Mouse (Mus musculus) heart, postnatal 0 days (tissue): ENCODE data around the gene Cfl2. TPM values are rescaled to one million over a fixed set of nuclear protein-coding genes. Genes with fewer than 3 reads are reported as not detected.

Experiments used
- ATAC-seq: fragments of 200-750 bp; cut with Nextera tagmentation; 2 replicates; pipeline ENCODE4 v1.8.0; 2017; ENCODE audit warnings: low read depth, moderate number of reproducible peaks, moderate library complexity; ENCODE audit not compliant: insufficient read depth
- DNase-seq: peaks from one replicate; pipeline ENCODE4 v3.0.0-alpha.2; 2016; ENCODE audit warnings: low spot score
- H3K27ac ChIP-seq: fragments of 300-500 bp; sonication (generic); 2 replicates; pipeline ENCODE4 v1.5.1; 2014; ENCODE audit warnings: low read depth, mild to moderate bottlenecking
- H3K27me3 ChIP-seq: fragments of 300-500 bp; sonication (generic); 2 replicates; pipeline ENCODE4 v1.6.1; 2014; ENCODE audit warnings: low read length, mixed read lengths; ENCODE audit not compliant: control insufficient read depth, insufficient read depth
- H3K36me3 ChIP-seq: fragments of 300-500 bp; sonication (generic); replicated peaks from 2 replicates; pipeline ENCODE4 v1.6.1; 2014; ENCODE audit warnings: low read length, mixed read lengths; ENCODE audit not compliant: control insufficient read depth, insufficient read depth
- H3K4me1 ChIP-seq: fragments of 300-500 bp; sonication (generic); 2 replicates; pipeline ENCODE4 v1.6.1; 2014; ENCODE audit warnings: antibody characterized with exemption; ENCODE audit not compliant: control insufficient read depth, insufficient read depth
- H3K4me2 ChIP-seq: fragments of 300-500 bp; sonication (generic); 2 replicates; pipeline ENCODE4 v1.6.1; 2014; ENCODE audit warnings: low read depth, mild to moderate bottlenecking, low read length, moderate library complexity
- H3K4me3 ChIP-seq: fragments of 300-500 bp; sonication (generic); 2 replicates; pipeline ENCODE4 v1.5.1; 2014; ENCODE audit warnings: low read depth, low read length
- H3K9ac ChIP-seq: fragments of 300-500 bp; sonication (generic); replicated peaks from 2 replicates; pipeline ENCODE4 v1.6.1; 2014; ENCODE audit warnings: low read depth, low read length, mixed read lengths
- H3K9me3 ChIP-seq: fragments of 300-500 bp; sonication (generic); replicated peaks from 2 replicates; pipeline ENCODE4 v1.6.1; 2016; ENCODE audit warnings: low read length; ENCODE audit not compliant: control insufficient read depth
- CTCF ChIP-seq: IDR thresholded peaks from 2 replicates; pipeline ENCODE4 v1.5.1; 2016; ENCODE audit warnings: antibody characterized with exemption, control low read depth, low read depth
- EP300 ChIP-seq: IDR thresholded peaks from 2 replicates; pipeline ENCODE4 v1.6.1; 2016; ENCODE audit warnings: antibody characterized with exemption, low read depth
- WGBS: fragments of 180-500 bp; shearing (Covaris S2); extraction: QIAGEN DNeasy Blood & Tissue Kit; methylation state at CpG from one replicate; pipeline ENCODE4 v1.1.7; 2014; 5-methylcytosine and 5-hydroxymethylcytosine counted together
- polyA plus RNA-seq: library from polyadenylated mRNA; unstranded; fragments of >200 nt; fragmentation: Nextera tagmentation; extraction: Ambion mirVana; gene quantifications from 2 replicates; pipeline ENCODE4 v1.2.1, GENCODE M21; 2015
- total RNA-seq: library from RNA; depleted of rRNA; stranded (reverse); fragments of >200 nt; gene quantifications from 2 replicates; pipeline ENCODE4 v1.2.3, GENCODE M21; 2014; ENCODE audit warnings: low replicate concordance

The Cfl2 gene
- total and polyA plus RNA-seq, 2 experiments from 2014 or later, result 487 to 555 TPM

DNA sequence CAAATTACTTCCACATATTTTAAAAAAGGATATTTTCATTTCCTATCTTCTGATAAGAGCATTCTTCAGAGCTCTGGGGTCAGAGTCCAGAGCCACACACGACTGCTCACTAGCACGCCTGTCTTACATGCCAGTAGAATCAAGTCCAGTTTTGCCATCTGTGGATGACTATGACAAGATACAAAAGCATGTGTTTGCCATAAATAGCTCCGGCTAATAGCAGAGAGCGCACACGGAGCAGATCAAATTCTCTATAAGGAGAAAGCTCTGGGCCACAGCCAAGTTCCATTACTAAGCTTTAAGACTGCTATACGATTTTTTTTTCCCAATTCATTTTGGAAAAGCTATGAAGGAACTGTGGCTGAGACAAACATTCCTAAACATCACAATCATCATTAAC lies 3.1 kb downstream of the Cfl2 start:
- H3K4me2 ChIP-seq, result peak overlapping the region; percentile 57
- DNase-seq, result peak; percentile 44
- peak overlapping the region; percentile 46; the same call in 1 of the 2 replicates for H3K9ac ChIP-seq

DNA sequence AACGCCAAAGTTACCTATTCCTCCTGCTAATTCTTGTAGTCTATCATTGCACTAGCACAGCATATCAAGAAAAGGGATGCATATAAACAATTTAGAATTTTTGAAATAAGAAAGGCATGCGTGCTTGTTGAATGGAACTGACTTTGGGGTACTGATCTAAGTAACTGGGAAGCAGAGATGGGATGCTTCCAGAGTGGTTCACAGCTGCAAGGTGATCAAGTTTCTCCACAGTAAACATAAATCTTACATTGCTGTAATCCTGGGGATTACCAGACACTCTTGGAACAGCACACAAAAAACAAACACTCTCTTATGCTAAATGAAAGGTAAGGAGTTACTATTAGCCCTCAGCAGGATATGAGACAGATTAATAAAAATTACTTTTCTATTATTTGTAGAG lies 12.1 kb downstream of the Cfl2 start:
- peak overlapping the region; percentile 39 for H3K27ac ChIP-seq
- H3K4me1 ChIP-seq, result peaks cover 7% of the 10 kb centered on the region; the same call in 1 of the 2 replicates
- no peak overlapping the region for H3K4me2 ChIP-seq
- H3K4me3 ChIP-seq, result no peak overlapping the region
- TF ChIP-seq EP300, result no peak
- TF ChIP-seq CTCF, result no peak
- DNase-seq (no peak), ATAC-seq (no peak)
- H3K9ac ChIP-seq, result no peak overlapping the region
- WGBS, result 51% methylated on average over 2 of the region's 2 CpGs
- H3K36me3 ChIP-seq, result 0 out of 2 replicates have a peak, but pooled peaks cover 6% of the 10 kb centered on the region
- no peaks in the 10 kb centered on the region for H3K27me3 ChIP-seq
- no peaks in the 10 kb centered on the region for H3K9me3 ChIP-seq

More for the DNA sequence above, 3.1 kb downstream of the Cfl2 start:
- peak overlapping the region; percentile 73 for H3K27ac ChIP-seq
- H3K4me3 ChIP-seq, result peak overlapping the region; percentile 31
- no peaks in the 10 kb centered on the region for H3K27me3 ChIP-seq
- no peak for ATAC-seq
- peaks cover 12% of the 10 kb centered on the region; the same call in 1 of the 2 replicates for H3K4me1 ChIP-seq
- H3K9me3 ChIP-seq, result no peaks in the 10 kb centered on the region
- H3K36me3 ChIP-seq, result peaks cover 25% of the 10 kb centered on the region
- WGBS, result 7% methylated on average over 6 of the region's 6 CpGs
- TF ChIP-seq CTCF, result no peak
- TF ChIP-seq EP300, result no peak

DNA sequence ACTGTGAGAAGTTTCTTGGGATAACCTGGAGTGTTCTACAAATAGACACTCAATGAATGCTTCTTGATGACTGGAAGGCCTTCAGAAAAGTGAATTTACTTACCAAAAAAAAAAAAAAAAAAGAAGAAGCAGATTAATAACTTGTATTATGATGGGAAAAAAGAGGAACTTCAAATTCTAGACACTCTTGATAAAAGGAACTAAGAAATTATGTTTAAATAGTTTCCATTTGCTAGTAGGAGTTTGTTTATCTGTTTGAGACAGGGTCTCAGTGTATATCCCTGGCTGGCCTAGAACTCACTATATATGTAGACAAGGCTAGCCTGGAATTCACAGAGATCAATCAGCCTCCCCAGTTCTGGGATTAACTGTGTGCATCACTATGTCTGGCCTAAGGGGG lies 18.3 kb downstream of the Cfl2 start:
- H3K4me1 ChIP-seq, result no peaks in the 10 kb centered on the region
- no peaks in the 10 kb centered on the region for H3K9me3 ChIP-seq
- no peak overlapping the region for H3K4me2 ChIP-seq
- ATAC-seq (no peak), DNase-seq (no peak)
- TF ChIP-seq EP300 (no peak), CTCF (no peak)
- no peak overlapping the region for H3K27ac ChIP-seq
- H3K9ac ChIP-seq, result no peak overlapping the region
- no peaks in the 10 kb centered on the region for H3K36me3 ChIP-seq
- no peaks in the 10 kb centered on the region for H3K27me3 ChIP-seq
- no peak overlapping the region for H3K4me3 ChIP-seq

DNA sequence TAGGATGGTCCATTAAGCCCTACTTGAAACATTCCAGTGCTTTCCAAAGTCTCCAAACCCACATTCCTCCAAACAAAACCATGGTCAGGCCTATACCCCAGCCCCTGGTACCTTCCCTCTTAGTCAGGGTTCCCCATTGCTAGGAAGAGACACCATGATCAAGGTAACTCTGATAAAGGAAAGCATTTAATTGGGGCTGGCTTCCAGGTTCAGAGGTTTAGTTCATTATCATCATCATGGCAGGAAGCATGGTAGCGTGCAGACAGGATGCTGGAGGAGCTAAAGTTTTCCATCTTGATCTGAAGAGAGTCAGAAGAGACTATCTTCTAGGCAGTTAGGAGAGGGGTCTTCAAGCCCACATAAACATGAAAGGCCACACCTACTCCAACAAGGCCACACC lies 21.1 kb downstream of the Cfl2 start:
- no peak for ATAC-seq

DNA sequence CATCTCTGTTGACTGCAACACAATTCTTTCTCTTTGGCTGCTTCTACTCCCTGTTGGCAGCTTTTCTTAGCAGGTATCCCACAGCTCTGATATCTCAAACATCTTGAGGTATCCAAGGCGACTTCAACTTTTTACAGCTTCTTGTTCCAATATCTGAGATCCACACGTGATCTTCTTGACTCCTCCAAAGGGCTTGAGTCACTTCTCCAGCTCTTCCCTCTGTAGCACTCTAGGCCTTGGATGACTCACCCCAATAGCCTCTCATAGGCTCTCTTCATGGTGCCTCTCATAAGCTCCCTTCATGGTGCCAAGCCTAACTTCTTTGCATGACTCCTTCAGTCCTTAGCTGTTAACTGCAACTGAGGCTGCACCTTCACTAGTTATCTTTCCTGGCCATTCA lies 22.9 kb downstream of the Cfl2 start:
- WGBS, result 80% methylated on average over 2 of the region's 2 CpGs
- H3K4me3 ChIP-seq, result no peak overlapping the region
- ATAC-seq (no peak), DNase-seq (no peak)
- H3K4me2 ChIP-seq, result no peak overlapping the region
- H3K36me3 ChIP-seq, result no peaks in the 10 kb centered on the region
- peaks cover 5% of the 10 kb centered on the region; the same call in 1 of the 2 replicates for H3K4me1 ChIP-seq
- H3K9me3 ChIP-seq, result no peaks in the 10 kb centered on the region
- no peak overlapping the region for H3K9ac ChIP-seq
- TF ChIP-seq EP300 (no peak), CTCF (no peak)
- H3K27me3 ChIP-seq, result no peaks in the 10 kb centered on the region
- H3K27ac ChIP-seq, result no peak overlapping the region

More for the DNA sequence above, 21.1 kb downstream of the Cfl2 start:
- no peak overlapping the region for H3K27ac ChIP-seq
- no peak overlapping the region for H3K4me3 ChIP-seq
- no peak overlapping the region for H3K4me2 ChIP-seq
- no peak for TF ChIP-seq EP300
- TF ChIP-seq CTCF, result no peak
- no peaks in the 10 kb centered on the region for H3K27me3 ChIP-seq
- no peaks in the 10 kb centered on the region for H3K9me3 ChIP-seq
- WGBS, result 82% methylated on average over 1 of the region's 1 CpGs
- no peaks in the 10 kb centered on the region for H3K4me1 ChIP-seq
- H3K36me3 ChIP-seq, result no peaks in the 10 kb centered on the region
- no peak overlapping the region for H3K9ac ChIP-seq
- no peak for DNase-seq

DNA sequence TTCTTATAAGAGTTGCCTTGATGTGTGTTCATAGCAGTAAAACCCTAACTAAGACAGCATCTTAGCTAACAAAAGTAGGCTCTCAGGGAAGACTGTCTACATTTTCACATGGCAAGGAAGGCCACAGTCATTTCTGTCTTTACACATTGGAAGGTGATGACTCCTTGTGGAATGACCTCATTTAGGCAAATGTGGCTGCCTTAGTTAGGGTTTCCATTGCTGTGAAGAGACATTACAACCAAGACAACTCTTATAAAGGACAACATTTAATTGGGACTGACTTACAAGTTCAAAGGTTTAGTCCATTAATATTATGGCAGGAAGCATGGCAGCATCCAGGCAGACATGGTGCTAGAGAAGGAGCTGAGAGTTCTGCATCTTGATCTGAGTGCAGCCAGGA lies 23.7 kb downstream of the Cfl2 start:
- no peaks in the 10 kb centered on the region for H3K27me3 ChIP-seq
- H3K4me1 ChIP-seq, result peaks cover 8% of the 10 kb centered on the region; the same call in 1 of the 2 replicates
- TF ChIP-seq CTCF (no peak), EP300 (no peak)
- ATAC-seq, result no peak
- no peak overlapping the region for H3K27ac ChIP-seq
- DNase-seq, result no peak
- H3K9me3 ChIP-seq, result no peaks in the 10 kb centered on the region
- no peak overlapping the region for H3K4me3 ChIP-seq
- no peaks in the 10 kb centered on the region for H3K36me3 ChIP-seq
- H3K4me2 ChIP-seq, result no peak overlapping the region
- H3K9ac ChIP-seq, result no peak overlapping the region
